Mouse (Mus musculus) hindbrain, embryonic 14.5 days (tissue): Measurements from ENCODE around the gene Mcrs1. TPM values are rescaled to one million over a fixed set of nuclear protein-coding genes. Genes with fewer than 3 reads are reported as not detected.

Experiments
- ATAC-seq: fragments of 200-750 bp; cut with Nextera tagmentation; 2 replicates; pipeline ENCODE4 v1.8.0; 2017; ENCODE audit warnings: moderate number of reproducible peaks, mild to moderate bottlenecking, moderate TSS enrichment, moderate library complexity; ENCODE audit not compliant: low FRiP score
- DNase-seq: peaks from one replicate; pipeline ENCODE4 v3.0.0-alpha.2; 2015; ENCODE audit warnings: low spot score
- H3K27ac ChIP-seq: fragments of 300-500 bp; sonication (generic); 2 replicates; pipeline ENCODE4 v1.5.1; 2014; ENCODE audit warnings: mild to moderate bottlenecking, moderate library complexity
- H3K27me3 ChIP-seq: fragments of 300-500 bp; sonication (generic); 2 replicates; pipeline ENCODE4 v1.6.1; 2014; ENCODE audit warnings: mild to moderate bottlenecking, low read length, mixed read lengths; ENCODE audit not compliant: control insufficient read depth, insufficient read depth
- H3K36me3 ChIP-seq: fragments of 300-500 bp; sonication (generic); replicated peaks from 2 replicates; pipeline ENCODE4 v1.6.1; 2014; ENCODE audit not compliant: control insufficient read depth, insufficient read depth
- H3K4me1 ChIP-seq: fragments of 300-500 bp; sonication (generic); replicated peaks from 2 replicates; pipeline ENCODE4 v1.6.1; 2014; ENCODE audit warnings: antibody characterized with exemption, low read length, mixed read lengths; ENCODE audit not compliant: control insufficient read depth, insufficient read depth
- H3K4me2 ChIP-seq: fragments of 300-500 bp; sonication (generic); replicated peaks from 2 replicates; pipeline ENCODE4 v1.6.1; 2014; ENCODE audit warnings: mild to moderate bottlenecking, moderate library complexity
- H3K4me3 ChIP-seq: fragments of 300-500 bp; sonication (generic); replicated peaks from 2 replicates; pipeline ENCODE4 v1.5.1; 2014; ENCODE audit warnings: mild to moderate bottlenecking, low read length
- H3K9ac ChIP-seq: fragments of 300-500 bp; sonication (generic); 2 replicates; pipeline ENCODE4 v1.6.1; 2014
- H3K9me3 ChIP-seq: fragments of 300-500 bp; sonication (generic); 2 replicates; pipeline ENCODE4 v1.6.1; 2016; ENCODE audit warnings: low read length; ENCODE audit not compliant: control insufficient read depth
- WGBS: fragments of 180-500 bp; shearing (Covaris S2); extraction: QIAGEN DNeasy Blood & Tissue Kit; methylation state at CpG from one replicate; pipeline ENCODE4 v1.1.7; 2014; 5-methylcytosine and 5-hydroxymethylcytosine counted together
- polyA plus RNA-seq: library from polyadenylated mRNA; unstranded; fragments of >200 nt; fragmentation: Nextera tagmentation; extraction: Ambion mirVana; gene quantifications from 2 replicates; pipeline ENCODE4 v1.2.1, GENCODE M21; 2014

Gene Mcrs1
- polyA plus RNA-seq, 1 experiment from 2014 or later: 205 TPM

- peak overlapping the region; percentile 34 for H3K4me3 ChIP-seq
- H3K4me2 ChIP-seq: peak overlapping the region; percentile 55
- WGBS: 8% methylated on average over 18 of the region's 18 CpGs
- no peaks in the 10 kb centered on the region for H3K36me3 ChIP-seq
- DNase-seq (peak; percentile 42), ATAC-seq (no peak)
- peaks cover 85% of the 10 kb centered on the region for H3K27me3 ChIP-seq
- no peak overlapping the region for H3K27ac ChIP-seq
- no peaks in the 10 kb centered on the region for H3K9me3 ChIP-seq
- H3K4me1 ChIP-seq: peaks cover 24% of the 10 kb centered on the region
- H3K9ac ChIP-seq: no peak overlapping the region
Observed at GRCm38 (mm10) chr15:99222794-99223584, 28.8 kb downstream of the Mcrs1 start.

GRCm38 (mm10) chr15:99221315-99221952 lies 30.3 kb downstream of the Mcrs1 start:
- no peak for DNase-seq
- 15% methylated on average over 8 of the region's 8 CpGs for WGBS

GRCm38 (mm10) chr15:99217630-99218029 lies 34.1 kb downstream of the Mcrs1 start:
- Histone ChIP-seq H3K9ac (no peak overlapping the region), H3K4me1 (no peaks in the 10 kb centered on the region), H3K27me3 (peaks cover 35% of the 10 kb centered on the region), H3K9me3 (no peaks in the 10 kb centered on the region), H3K4me3 (no peak overlapping the region), H3K36me3 (peaks cover 23% of the 10 kb centered on the region), H3K4me2 (no peak overlapping the region), H3K27ac (no peak overlapping the region)
- ATAC-seq: no peak
- no peak for DNase-seq
- 93% methylated on average over 4 of the region's 4 CpGs for whole genome bisulfite sequencing

More at GRCm38 (mm10) chr15:99221315-99221952, 30.3 kb downstream of the Mcrs1 start:
- Histone ChIP-seq H3K36me3 (no peaks in the 10 kb centered on the region), H3K27me3 (peaks cover 73% of the 10 kb centered on the region), H3K9ac (no peak overlapping the region), H3K4me2 (no peak overlapping the region), H3K4me3 (no peak overlapping the region), H3K9me3 (no peaks in the 10 kb centered on the region), H3K27ac (no peak overlapping the region), H3K4me1 (peaks cover 24% of the 10 kb centered on the region)
- ATAC-seq: no peak

GRCm38 (mm10) chr15:99215741-99216463 lies 35.9 kb downstream of the Mcrs1 start:
- ATAC-seq: no peak
- H3K4me1 ChIP-seq: no peaks in the 10 kb centered on the region
- H3K4me3 ChIP-seq: no peak overlapping the region
- no peak overlapping the region for H3K27ac ChIP-seq
- peaks cover 18% of the 10 kb centered on the region; the same call in 1 of the 2 replicates for H3K27me3 ChIP-seq
- H3K36me3 ChIP-seq: peaks cover 41% of the 10 kb centered on the region
- no peak overlapping the region for H3K4me2 ChIP-seq
- WGBS: 87% methylated on average over 11 of the region's 11 CpGs
- H3K9ac ChIP-seq: no peak overlapping the region
- no peak for DNase-seq
- H3K9me3 ChIP-seq: no peaks in the 10 kb centered on the region

GRCm38 (mm10) chr15:99214941-99215340 lies 36.8 kb downstream of the Mcrs1 start:
- Histone ChIP-seq H3K4me1 (no peaks in the 10 kb centered on the region), H3K27ac (no peak overlapping the region), H3K9me3 (no peaks in the 10 kb centered on the region), H3K36me3 (peaks cover 50% of the 10 kb centered on the region), H3K4me2 (no peak overlapping the region), H3K27me3 (0 out of 2 replicates have a peak, but pooled peaks cover 10% of the 10 kb centered on the region), H3K9ac (no peak overlapping the region), H3K4me3 (no peak overlapping the region)
- DNase-seq (no peak), ATAC-seq (no peak)
- WGBS: 91% methylated on average over 2 of the region's 2 CpGs

- H3K9ac ChIP-seq: no peak overlapping the region
- ATAC-seq (no peak), DNase-seq (no peak)
- peaks cover 65% of the 10 kb centered on the region for H3K36me3 ChIP-seq
- H3K4me2 ChIP-seq: no peak overlapping the region
- no peaks in the 10 kb centered on the region for H3K4me1 ChIP-seq
- H3K27me3 ChIP-seq: 0 out of 2 replicates have a peak, but pooled peaks cover 4% of the 10 kb centered on the region
- no peak overlapping the region for H3K4me3 ChIP-seq
- H3K27ac ChIP-seq: no peak overlapping the region
- 86% methylated on average over 10 of the region's 10 CpGs for WGBS
- no peaks in the 10 kb centered on the region for H3K9me3 ChIP-seq
Observed at GRCm38 (mm10) chr15:99213183-99213582, 38.6 kb downstream of the Mcrs1 start.

GRCm38 (mm10) chr15:99205959-99206358 lies 45.8 kb downstream of the Mcrs1 start:
- WGBS: 72% methylated on average over 8 of the region's 8 CpGs
- Histone ChIP-seq H3K9ac (no peak overlapping the region), H3K9me3 (no peaks in the 10 kb centered on the region), H3K27ac (no peak overlapping the region), H3K36me3 (peaks cover 59% of the 10 kb centered on the region), H3K4me2 (no peak overlapping the region), H3K27me3 (no peaks in the 10 kb centered on the region), H3K4me3 (no peak overlapping the region), H3K4me1 (no peaks in the 10 kb centered on the region)
- ATAC-seq (no peak), DNase-seq (no peak)

GRCm38 (mm10) chr15:99198761-99199160 lies 53.0 kb downstream of the Mcrs1 start:
- DNase-seq (peak; percentile 69), ATAC-seq (no peak)
- Histone ChIP-seq H3K27me3 (no peaks in the 10 kb centered on the region), H3K9ac (no peak overlapping the region), H3K4me2 (no peak overlapping the region), H3K4me1 (no peaks in the 10 kb centered on the region), H3K36me3 (peaks cover 24% of the 10 kb centered on the region; the same call in 1 of the 2 replicates), H3K4me3 (no peak overlapping the region), H3K9me3 (no peaks in the 10 kb centered on the region), H3K27ac (no peak overlapping the region)

- Histone ChIP-seq H3K36me3 (peaks cover 31% of the 10 kb centered on the region), H3K9ac (no peak overlapping the region), H3K4me2 (no peak overlapping the region), H3K27ac (no peak overlapping the region), H3K27me3 (no peaks in the 10 kb centered on the region), H3K4me1 (no peaks in the 10 kb centered on the region), H3K4me3 (no peak overlapping the region), H3K9me3 (no peaks in the 10 kb centered on the region)
- 49% methylated on average over 6 of the region's 6 CpGs for WGBS
- ATAC-seq (no peak), DNase-seq (no peak)
Observed at GRCm38 (mm10) chr15:99195043-99195442, 56.7 kb downstream of the Mcrs1 start.
